Mouse (Mus musculus) large intestine, adult 2 months (tissue): Measurements from ENCODE around the gene Bcar1. TPM values are rescaled to one million over a fixed set of nuclear protein-coding genes. Genes with fewer than 3 reads are reported as not detected.

Experiments
- DNase-seq: peaks from one replicate; pipeline ENCODE4 v3.0.0-alpha.2; 2012; ENCODE audit warnings: low read depth, low spot score
- WGBS: fragments of 180-500 bp; shearing (Covaris S2); methylation state at CpG from one replicate; pipeline ENCODE4 v1.1.7; 2018; 5-methylcytosine and 5-hydroxymethylcytosine counted together
- polyA plus RNA-seq: library from polyadenylated mRNA; depleted of rRNA; stranded (reverse); fragments of >200 nt; gene quantifications from 2 replicates; pipeline ENCODE4 v1.2.3, GENCODE M21; 2012; rRNA removed

Gene Bcar1
- polyA plus RNA-seq, 1 experiment = 77.4 TPM

DNA sequence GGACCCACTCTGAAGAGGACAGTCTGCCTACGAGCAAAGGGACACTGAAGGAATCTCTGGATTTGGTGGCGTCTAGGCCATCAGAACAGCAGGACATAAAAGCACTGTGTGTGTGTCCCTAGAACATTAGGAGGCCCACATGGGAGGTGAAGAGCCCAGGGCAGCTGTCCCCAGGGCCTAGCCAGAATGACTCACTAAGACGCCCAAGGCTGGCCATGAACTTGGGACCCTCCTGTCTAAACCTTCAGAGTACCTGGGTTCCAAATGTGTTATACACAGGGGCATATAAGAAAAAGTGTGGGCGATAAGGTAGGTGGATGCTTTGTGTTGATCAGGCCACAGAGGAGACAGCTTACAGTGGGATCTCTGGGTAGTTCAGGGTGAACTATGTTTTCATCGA is 42.9 kb downstream of the Bcar1 start:
- no peak for DNase-seq
- WGBS = 87% methylated on average over 5 of the region's 5 CpGs

DNA sequence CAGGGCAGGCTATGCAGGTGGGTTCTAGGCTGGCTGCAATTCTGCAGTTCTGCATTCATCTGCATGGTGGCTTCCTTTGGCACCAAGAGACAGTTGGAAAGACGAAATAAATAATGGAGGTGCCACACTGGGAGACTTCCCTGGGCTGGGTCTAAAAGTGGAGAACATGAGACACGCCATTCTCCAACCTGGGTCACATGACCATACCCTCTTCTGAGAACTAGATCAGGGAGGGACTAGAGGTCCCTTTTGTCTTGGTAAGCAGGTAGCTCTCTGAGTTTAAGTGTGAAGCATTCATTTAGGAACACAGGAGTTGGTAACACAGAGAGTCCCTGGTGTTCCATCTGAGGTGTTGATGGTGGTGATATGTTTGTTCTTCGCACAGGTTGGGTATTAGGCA is 43.4 kb downstream of the Bcar1 start:
- DNase-seq = no peak
- 80% methylated on average over 3 of the region's 3 CpGs for WGBS

DNA sequence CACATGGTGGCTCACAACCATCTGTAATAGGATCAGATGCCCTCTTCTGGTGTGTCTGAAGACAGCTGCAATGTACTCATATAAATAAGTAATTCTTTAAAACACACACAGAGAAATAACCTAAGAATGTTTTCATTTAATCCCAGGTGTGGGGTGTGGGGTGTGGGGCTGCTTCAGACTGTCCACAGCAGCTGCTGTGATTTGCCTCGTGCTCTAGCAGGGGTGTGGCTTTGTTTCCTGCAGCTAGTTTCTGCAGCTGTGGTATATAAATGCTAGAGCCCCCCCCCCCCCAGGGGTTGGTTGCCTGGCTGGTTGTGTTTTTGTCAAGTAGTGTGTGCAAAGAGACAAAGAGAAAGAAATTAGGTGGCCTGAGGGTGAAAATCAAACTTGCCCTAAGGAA is 44.6 kb downstream of the Bcar1 start:
- 17% methylated on average over 1 of the region's 1 CpGs for WGBS
- DNase-seq = no peak

DNA sequence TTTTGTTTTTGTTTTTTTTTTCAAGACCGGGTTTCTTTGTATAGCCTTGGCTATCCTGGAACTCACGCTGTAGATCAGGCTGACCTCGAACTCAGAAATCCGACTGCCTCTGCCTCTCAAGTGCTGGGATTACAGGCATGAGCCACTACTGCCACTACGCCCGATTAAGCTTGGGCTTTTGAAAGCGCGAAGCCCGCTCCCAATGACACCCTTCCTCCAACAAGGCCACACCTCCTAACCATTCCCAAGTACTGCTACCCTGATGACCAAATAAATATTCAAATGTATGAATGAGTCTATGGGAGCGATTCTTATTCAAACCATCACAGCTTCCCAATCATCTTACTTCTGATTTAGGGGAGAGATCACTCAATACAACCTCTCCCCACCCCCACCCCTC is 46.0 kb downstream of the Bcar1 start:
- DNase-seq = no peak
- WGBS = 88% methylated on average over 10 of the region's 10 CpGs

DNA sequence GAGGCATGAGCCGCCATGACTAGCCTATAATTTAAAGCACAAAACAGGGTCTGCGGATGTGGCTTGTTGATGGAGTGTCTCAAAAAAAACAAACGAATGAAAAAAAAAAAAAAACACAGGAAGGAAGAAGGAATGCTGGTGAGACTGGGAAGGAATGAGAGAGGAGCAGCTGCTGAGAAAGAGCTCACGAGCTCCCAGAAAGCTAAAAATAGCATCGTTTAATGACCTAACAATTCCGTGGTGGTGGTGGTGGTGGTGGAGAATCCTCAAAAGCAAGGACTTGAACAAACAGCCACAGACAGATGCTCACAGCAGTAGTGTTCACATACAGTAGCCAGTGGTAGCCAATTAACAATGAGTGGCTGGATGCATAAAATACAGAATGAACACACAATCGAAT is 48.2 kb downstream of the Bcar1 start:
- DNase-seq = no peak
- WGBS = 63% methylated on average over 7 of the region's 7 CpGs

DNA sequence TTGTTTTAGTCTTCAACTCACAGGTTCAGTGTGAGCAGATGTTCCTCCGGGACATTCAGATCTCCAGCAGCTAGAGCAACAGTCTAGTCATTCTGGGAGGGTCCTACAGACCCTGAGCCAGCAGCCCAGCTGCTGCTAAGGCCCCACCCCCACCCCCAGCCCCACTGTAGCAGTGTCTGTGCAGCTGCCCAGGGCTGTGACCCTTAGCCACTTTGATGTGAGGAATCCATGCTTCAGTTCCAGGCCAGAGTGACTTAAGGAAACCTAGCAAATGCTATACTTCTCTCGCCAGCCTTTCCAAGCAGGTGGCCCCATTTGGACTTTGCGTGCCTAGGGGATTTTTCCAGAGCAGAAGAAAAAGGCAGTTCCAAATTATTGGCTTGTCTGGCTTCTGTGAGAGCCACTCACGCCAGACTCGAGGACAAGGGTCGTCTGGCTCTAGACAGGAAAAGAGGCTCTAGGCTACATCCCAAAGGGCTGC is 50.3 kb downstream of the Bcar1 start:
- WGBS = 25% methylated on average over 6 of the region's 6 CpGs
- DNase-seq = no peak

DNA sequence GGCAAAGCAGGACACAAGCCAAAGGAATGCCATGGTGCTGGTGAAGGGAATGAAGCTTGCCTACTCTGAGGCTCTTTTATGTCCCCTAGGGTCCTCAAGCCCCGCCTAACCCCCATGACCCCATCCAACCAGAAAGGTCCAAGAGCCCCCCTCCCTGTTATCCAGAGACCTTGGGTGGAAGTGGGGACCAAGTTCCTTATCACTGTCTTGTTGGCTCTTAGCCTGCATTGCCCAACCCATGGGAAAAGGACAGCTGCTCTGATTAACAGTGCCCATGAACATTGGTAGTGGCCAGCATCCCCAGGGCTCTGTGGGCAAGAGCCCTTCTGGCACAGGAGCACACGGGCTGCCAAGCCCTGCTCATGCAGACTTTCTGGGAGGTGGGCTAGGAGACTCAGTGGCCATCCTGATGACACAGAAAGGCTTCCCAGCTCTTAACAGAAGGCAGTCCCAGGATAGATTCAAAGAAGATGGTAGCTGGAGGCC is 52.6 kb downstream of the Bcar1 start, which contains the start of gene Ctrb1:
Ctrb1 (minus strand) TSS at position 51 of the 486 bp plus-strand sequence.
- no peak for DNase-seq
- WGBS = 89% methylated on average over 2 of the region's 2 CpGs

DNA sequence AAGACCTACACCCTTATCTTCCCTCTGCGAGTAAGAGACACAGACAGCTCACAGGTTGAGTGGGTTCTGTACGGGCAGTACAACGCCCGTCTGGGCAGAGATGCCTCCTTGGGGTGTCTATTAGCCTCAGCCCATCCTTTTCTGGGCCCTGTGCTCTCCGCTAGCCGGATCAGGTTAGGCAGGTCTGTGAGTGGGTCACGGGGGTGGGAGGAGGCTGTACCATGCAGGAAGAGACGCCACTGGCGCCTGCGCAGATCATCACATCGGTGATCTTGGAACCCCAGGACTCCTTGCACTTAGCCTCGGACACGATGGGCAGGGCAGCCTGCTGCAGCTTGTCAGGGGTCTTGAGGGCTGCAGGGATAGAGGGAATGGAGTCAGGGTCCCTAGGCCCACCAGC is 56.7 kb downstream of the Bcar1 start:
- 73% methylated on average over 13 of the region's 13 CpGs for WGBS
- no peak for DNase-seq

DNA sequence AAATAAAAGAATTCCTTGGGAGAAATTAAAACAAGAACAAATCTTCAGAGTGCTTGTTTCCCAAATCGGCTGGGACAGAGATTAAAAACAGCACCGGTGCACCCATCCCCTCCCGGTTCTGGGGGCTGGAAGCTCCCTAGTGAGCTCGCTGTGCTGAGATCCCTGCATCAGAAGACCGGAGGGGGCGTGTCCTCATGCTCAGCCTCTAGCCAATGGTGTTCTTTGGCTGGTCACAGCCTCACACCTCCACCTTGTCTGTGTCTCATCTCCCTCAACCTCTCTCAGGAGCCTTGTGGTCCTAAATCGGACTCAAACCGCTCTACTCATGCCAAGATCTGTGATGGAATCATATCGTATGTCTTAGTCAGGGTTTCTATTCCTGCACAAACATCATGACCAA is 61.1 kb downstream of the Bcar1 start:
- no peak for DNase-seq
- 41% methylated on average over 9 of the region's 9 CpGs for WGBS

DNA sequence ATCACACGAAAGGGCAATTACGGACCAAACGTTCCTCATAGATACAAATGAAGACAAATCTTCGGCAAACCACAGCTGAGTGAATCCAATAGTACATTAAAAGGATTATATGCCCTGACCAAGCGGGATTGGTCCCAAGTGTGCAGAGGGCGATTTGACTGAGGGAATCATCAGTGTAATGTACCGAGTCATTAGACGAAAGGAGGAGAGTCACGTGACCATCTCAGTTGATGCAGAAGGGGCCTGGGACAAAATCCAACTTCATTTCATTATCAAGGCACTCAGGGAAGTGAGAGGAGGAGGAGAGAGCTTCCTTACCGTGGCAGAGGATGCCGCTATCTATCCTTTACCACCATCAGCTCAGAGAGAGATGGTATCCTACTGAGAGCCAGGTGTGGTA is 62.5 kb downstream of the Bcar1 start:
- no peak for DNase-seq
- WGBS = 70% methylated on average over 11 of the region's 11 CpGs

DNA sequence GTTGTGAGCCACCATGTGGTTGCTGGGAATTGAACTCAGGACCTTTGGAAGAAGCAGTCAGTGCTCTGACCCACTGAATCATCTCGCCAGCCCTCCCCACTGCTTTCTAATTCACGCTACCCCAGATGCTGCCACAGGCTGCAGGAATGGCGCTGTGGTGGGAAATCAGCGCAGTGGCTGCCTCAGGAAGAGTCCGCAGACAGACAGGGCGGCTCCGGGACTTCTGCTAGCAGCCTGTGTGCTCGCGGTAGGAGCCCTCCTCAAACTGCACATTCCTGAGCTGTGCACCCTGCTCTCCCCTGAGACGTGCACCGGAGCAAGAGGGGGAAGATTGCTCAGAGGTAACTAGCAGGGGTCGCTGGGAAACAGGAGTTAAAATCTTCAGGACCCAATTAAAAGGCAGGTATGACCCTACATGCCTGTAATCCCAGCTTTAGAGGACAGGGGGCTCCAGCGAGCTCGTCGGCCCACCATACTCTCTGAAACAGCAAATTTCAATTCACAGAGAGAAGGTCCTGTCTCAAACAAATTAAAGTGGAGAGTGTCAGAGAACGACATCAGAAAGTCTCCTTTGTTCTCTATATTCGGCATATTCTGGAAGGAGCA is 63.1 kb downstream of the Bcar1 start:
- 49% methylated on average over 17 of the region's 17 CpGs for WGBS
- no peak for DNase-seq

DNA sequence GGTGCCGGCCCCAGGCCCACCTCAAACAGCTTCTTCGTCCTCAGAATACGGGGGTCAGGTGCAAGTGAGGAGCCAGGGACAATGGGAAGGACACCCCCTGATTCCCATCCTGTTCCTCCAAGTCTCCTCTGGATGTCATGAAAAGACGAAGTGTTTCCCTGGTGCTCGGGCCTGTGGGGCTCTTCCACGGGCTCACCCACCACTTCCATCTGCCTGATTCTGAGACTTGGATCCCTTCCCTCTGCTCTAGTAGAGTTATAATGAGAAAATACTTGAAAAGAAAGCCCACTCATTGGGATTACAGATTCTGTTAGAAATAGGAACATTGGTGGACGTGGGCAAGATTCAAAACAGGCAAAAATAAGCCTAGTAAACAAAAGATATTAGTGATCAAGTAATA is 64.8 kb downstream of the Bcar1 start:
- DNase-seq = no peak
- 95% methylated on average over 7 of the region's 7 CpGs for WGBS

DNA sequence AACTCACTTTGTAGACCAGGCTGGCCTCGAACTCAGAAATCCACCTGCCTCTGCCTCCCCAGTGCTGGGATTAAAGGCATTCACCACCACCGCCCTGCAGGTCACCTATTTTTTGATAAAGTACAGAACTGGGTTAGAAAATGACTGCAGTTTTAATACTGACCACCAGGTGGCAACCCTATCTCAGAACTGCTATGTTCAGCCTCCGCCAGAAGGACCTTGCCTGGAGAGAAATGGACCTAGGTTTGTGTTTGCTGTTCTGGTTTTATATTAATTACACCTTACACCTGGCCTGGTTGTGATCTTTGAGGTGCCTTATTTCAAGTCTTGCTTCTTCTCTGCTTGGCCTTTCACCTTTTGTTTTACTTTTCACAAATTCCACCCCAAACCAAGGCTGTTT is 65.5 kb downstream of the Bcar1 start:
- WGBS = 12% methylated on average over 3 of the region's 3 CpGs
- peak; percentile 46 for DNase-seq

DNA sequence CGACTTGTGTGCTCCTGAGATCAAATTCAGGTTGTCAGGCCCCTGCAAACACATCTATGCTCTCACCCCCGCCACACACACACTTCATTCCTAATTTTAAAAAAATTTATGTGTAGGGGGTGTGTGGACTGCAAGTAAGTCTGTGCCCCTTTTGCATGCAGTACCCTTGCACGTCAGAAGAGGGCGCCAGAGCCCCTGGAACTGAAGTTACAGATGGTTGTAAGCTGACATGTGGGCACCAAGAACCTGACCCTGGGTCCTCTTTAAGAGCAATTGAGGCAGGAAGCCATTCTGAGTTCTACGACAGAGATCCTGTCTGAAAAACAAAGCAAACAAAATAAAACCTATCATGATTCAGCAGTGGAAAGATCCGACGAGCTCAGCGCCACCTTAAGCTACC is 67.4 kb downstream of the Bcar1 start:
- 80% methylated on average over 8 of the region's 8 CpGs for WGBS
- no peak for DNase-seq

DNA sequence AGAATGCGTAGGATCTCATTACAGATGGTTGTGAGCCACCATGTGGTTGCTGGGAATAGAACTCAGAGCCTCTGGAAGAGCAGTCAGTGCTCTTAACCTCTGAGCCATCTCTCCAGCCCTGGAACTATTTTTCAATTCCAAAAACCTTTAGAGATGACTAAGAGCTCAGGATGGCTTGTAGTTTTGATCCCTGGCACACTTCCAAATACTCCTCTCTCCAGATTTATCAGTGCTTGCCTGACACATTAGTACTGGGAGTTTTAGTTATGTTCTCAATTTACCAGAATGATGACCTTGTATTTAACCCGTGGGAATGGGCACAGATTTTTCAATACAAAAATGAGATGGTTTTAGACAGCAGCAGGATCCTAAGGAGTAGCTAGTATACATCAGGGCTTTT is 76.9 kb downstream of the Bcar1 start:
- DNase-seq = no peak
- 84% methylated on average over 2 of the region's 2 CpGs for WGBS

DNA sequence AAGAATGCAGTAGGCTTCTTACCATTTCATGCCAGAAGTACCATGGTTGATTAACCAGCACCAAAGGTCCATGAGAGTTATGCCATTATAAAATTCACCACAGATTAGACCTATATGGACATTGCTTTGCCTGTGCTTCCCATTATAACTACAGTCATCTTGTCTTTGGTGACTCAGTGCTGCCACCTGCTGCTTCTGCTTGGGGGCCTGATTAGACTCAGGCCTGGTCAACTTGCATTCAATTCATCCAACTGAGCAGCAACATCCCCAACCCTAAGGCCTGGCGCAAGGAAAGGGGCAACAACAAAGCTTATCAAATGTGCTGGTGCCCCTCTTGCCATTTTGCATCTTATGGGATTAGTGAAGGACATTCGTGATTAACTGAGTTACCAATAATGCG is 81.1 kb downstream of the Bcar1 start:
- 90% methylated on average over 3 of the region's 3 CpGs for WGBS
- peak; percentile 44 for DNase-seq

Other genes with a start within 250 kb of the Bcar1 start
- gene Wdr59, start 221.7 kb downstream of the Bcar1 start, polyA plus RNA-seq = 2.8 and 4.9 TPM in 2 replicates
- 23.5 and 25.9 TPM in 2 replicates for gene Znrf1, start 207.7 kb downstream of the Bcar1 start, polyA plus RNA-seq
- gene Ldhd, start 113.4 kb downstream of the Bcar1 start, polyA plus RNA-seq = 2.9 and 3.8 TPM in 2 replicates
- 4.0 and 4.1 TPM in 2 replicates for gene Zfp1, start 100.4 kb downstream of the Bcar1 start, polyA plus RNA-seq
- 4.0 and 6.1 TPM in 2 replicates for gene Ctrb1, start 52.8 kb downstream of the Bcar1 start, polyA plus RNA-seq
- 5.5 and 5.7 TPM in 2 replicates for gene Cfdp1, start 110.5 kb upstream of the Bcar1 start, polyA plus RNA-seq
- gene Tmem170, start 132.9 kb upstream of the Bcar1 start, polyA plus RNA-seq = 9.0 and 13.2 TPM in 2 replicates
- gene Chst5, start 166.6 kb upstream of the Bcar1 start, polyA plus RNA-seq = 0.15 and 0.20 TPM in 2 replicates
- 1.2 and 1.3 TPM in 2 replicates for gene Tmem231, start 190.1 kb upstream of the Bcar1 start, polyA plus RNA-seq
- gene Gabarapl2, start 196.9 kb upstream of the Bcar1 start, polyA plus RNA-seq = 43.1 and 49.7 TPM in 2 replicates
- gene Adat1, start 248.5 kb upstream of the Bcar1 start, polyA plus RNA-seq = 1.7 and 2.2 TPM in 2 replicates